Comparison of ENCODE assay signal across 15 mouse cellular contexts in the genomic region with DNA sequence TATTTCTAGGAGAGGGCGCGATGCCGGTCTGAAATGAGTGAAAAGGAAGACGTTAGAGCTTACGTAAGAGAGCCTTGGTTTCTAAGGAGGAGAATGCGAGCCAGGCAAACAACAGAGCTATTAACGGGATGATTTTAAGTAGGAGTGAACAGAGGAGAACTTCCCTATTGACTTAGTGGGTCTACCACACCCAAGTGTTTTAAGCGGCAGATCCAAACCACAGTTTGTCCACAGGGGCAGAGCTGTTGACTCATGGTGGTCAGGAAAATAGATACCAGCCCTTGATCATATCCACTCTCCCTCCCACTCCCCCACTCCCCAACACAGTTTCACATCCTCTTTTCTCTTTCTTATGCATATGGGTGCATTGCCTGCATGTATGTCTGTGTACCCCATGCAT. TPM values are rescaled to one million over a fixed set of nuclear protein-coding genes. Genes with fewer than 3 reads are reported as not detected.
DNase-seq lines count a peak whose midpoint lies in the region; ATAC-seq lines count a peak whose summit lies in the region.
"Had no signal": no experiment of that assay in that cellular context is flagged by ENCODE, and none has a peak within 500 bp of the region (broad histone marks: within the 10 kb centered on the region; RNA-seq: fewer than 3 reads in every experiment).

No protein-coding gene starts in this region.

- peaks cover 3% of the 10 kb centered on the region for H3K4me1 ChIP-seq in midbrain, embryonic 11.5 days (ENCODE audit: control insufficient read depth, insufficient read depth, low read length)

- no peak overlapping the region for H3K9ac ChIP-seq in midbrain, embryonic 11.5 days (ENCODE audit: low read length)
- H3K9ac ChIP-seq: midbrain, embryonic 15.5 days had no signal

- no peak overlapping the region for H3K4me2 ChIP-seq in midbrain, embryonic 11.5 days

- no peaks in the 10 kb centered on the region for H3K27me3 ChIP-seq in midbrain, embryonic 11.5 days (ENCODE audit: control insufficient read depth, insufficient read depth, low read length)
- H3K27me3 ChIP-seq: midbrain, embryonic 15.5 days had no signal

- no peaks in the 10 kb centered on the region for H3K9me3 ChIP-seq in midbrain, embryonic 11.5 days (ENCODE audit: control insufficient read depth, low read length)
- H3K9me3 ChIP-seq: forebrain, embryonic 10.5 days; midbrain, embryonic 15.5 days had no signal

- 76% methylated on average over 8 of the region's 8 CpGs for WGBS in midbrain, embryonic 11.5 days

- DNase-seq in 416B (ENCODE audit: low read depth) (peak; percentile 100), liver (peak; percentile 17)
- peak; percentile 76 to 84 for DNase-seq in B cell, adult 2 months
- DNase-seq in midbrain, embryonic 11.5 days (ENCODE audit: low spot score, missing footprints) = no peak
- DNase-seq in left cerebral cortex, postnatal 4 days = no peak
- no peak for DNase-seq in left cerebral cortex, adult 9 months (ENCODE audit: low spot score in 2 of 2)
- DNase-seq: adrenal gland, postnatal 10 days; cerebellum, adult 11-12 months; embryo, embryonic 11 days; gastrocnemius, postnatal 10 days; kidney, postnatal 4 days had no signal

- no peaks in the 10 kb centered on the region for H3K36me3 ChIP-seq in midbrain, embryonic 11.5 days (ENCODE audit: control insufficient read depth, insufficient read depth, low read length)
- H3K36me3 ChIP-seq: forebrain, embryonic 10.5 days; midbrain, embryonic 15.5 days had no signal

- ATAC-seq in megakaryocyte-erythroid progenitor cell, adult 5-6 weeks (replicated peaks; ENCODE audit: low FRiP score, low TSS enrichment, poor library complexity, severe bottlenecking) = peak; percentile 50
- no peak for ATAC-seq in midbrain, embryonic 11.5 days (ENCODE audit: low FRiP score)
- ATAC-seq: inflammation-experienced regulatory T-cells, adult 6 months had no signal

- intact Hi-C loops in left cerebral cortex, postnatal 4 days (cut with DNase I) = no loop called here

- H3K4me3 ChIP-seq in midbrain, embryonic 11.5 days (ENCODE audit: low read depth, low read length) = no peak overlapping the region
- H3K4me3 ChIP-seq: forebrain, embryonic 10.5 days; midbrain, embryonic 15.5 days had no signal

- no peak overlapping the region for H3K27ac ChIP-seq in midbrain, embryonic 11.5 days (ENCODE audit: low read depth, low read length)
- H3K27ac ChIP-seq: forebrain, embryonic 10.5 days had no signal

RNA-seq across cellular contexts. Expression of gene Tiam1, which starts 33.9 kb away (rescaled TPM):
- total RNA-seq in megakaryocyte-erythroid progenitor cell, adult 5-6 weeks (2014; fragmentation: Nextera tagmentation) = 8.3 and 23.6 TPM in 2 replicates
- total RNA-seq in megakaryocyte-erythroid progenitor cell, adult 5-6 weeks (2017) = 11.6 and 14.2 TPM in 2 replicates
- polyA plus RNA-seq in midbrain, embryonic 11.5 days (2014; fragmentation: Nextera tagmentation; extraction: Ambion mirVana) = 14.2 and 16.9 TPM in 2 replicates
- 10 to 100 TPM; 58.8 to 64.4 TPM for total RNA-seq in left cerebral cortex, postnatal 4 days (2021)

RNA-seq across cellular contexts. Expression of gene Sod1, which starts 43.1 kb away (rescaled TPM):
- total RNA-seq in megakaryocyte-erythroid progenitor cell, adult 5-6 weeks (2014; fragmentation: Nextera tagmentation) = 1,056 and 1,102 TPM in 2 replicates
- 1,074 and 1,263 TPM in 2 replicates for total RNA-seq in megakaryocyte-erythroid progenitor cell, adult 5-6 weeks (2017)
- 1,019 and 1,097 TPM in 2 replicates for polyA plus RNA-seq in midbrain, embryonic 11.5 days (2014; fragmentation: Nextera tagmentation; extraction: Ambion mirVana)
- total RNA-seq in left cerebral cortex, postnatal 4 days (2021) = 100 to 1,000 TPM; 360 to 383 TPM

Comparison
In these comparisons a context has a peak if more than half of its experiments do, and no peak if none do; other contexts are left out.
1. DNase-seq: peak in 416B (single experiment), B cell, adult 2 months (2 of 2) and liver (single experiment); none in midbrain, embryonic 11.5 days (single experiment), left cerebral cortex, postnatal 4 days (single experiment) and left cerebral cortex, adult 9 months (0 of 2).